Mouse (Mus musculus): ENCODE data around the gene Plekhg1. TPM values are rescaled to one million over a fixed set of nuclear protein-coding genes. Genes with fewer than 3 reads are reported as not detected.

Plekhg1 gene
- polyA plus RNA-seq, 2 experiments: 14.3 to 20.9 TPM

GRCm38 (mm10) chr10:3786531-3786930, 46.4 kb downstream of the Plekhg1 start:
- TF ChIP-seq POLR2A (IDR thresholded peaks at IDR 0.05; ENCODE audit: borderline replicate concordance, extremely low read depth, insufficient read depth, insufficient read length): no peak
- ATAC-seq (ENCODE audit: low FRiP score, low read depth) (no peak), DNase-seq (ENCODE audit: low spot score) (no peak)
- peaks cover 22% of the 10 kb centered on the region for H3K4me1 ChIP-seq (ENCODE audit: control insufficient read depth, insufficient read depth, low read length)
- no peaks in the 10 kb centered on the region for H3K27me3 ChIP-seq (ENCODE audit: control insufficient read depth, insufficient read depth, low read length)
- H3K36me3 ChIP-seq (ENCODE audit: control insufficient read depth, insufficient read depth, low read length): no peaks in the 10 kb centered on the region
- 88% methylated on average over 4 of the region's 4 CpGs for WGBS
- H3K9ac ChIP-seq (ENCODE audit: low read depth, low read length, severe bottlenecking): no peak overlapping the region
- H3K4me2 ChIP-seq (replicated peaks; ENCODE audit: low read depth, low read length, severe bottlenecking): no peak overlapping the region
- H3K4me3 ChIP-seq (replicated peaks; ENCODE audit: low read length): no peak overlapping the region
- H3K27ac ChIP-seq (replicated peaks; ENCODE audit: low read depth, low read length): no peak overlapping the region
- H3K9me3 ChIP-seq (ENCODE audit: control insufficient read depth, low read length): no peaks in the 10 kb centered on the region

GRCm38 (mm10) chr10:3787006-3787405, 46.8 kb downstream of the Plekhg1 start:
- no peak for ATAC-seq (ENCODE audit: low FRiP score, low read depth)
- no peaks in the 10 kb centered on the region for H3K36me3 ChIP-seq (ENCODE audit: control insufficient read depth, insufficient read depth, low read length)
- TF ChIP-seq POLR2A (IDR thresholded peaks at IDR 0.05; ENCODE audit: borderline replicate concordance, extremely low read depth, insufficient read depth, insufficient read length): no peak
- H3K27me3 ChIP-seq (ENCODE audit: control insufficient read depth, insufficient read depth, low read length): no peaks in the 10 kb centered on the region
- WGBS: 76% methylated on average over 5 of the region's 5 CpGs
- peaks cover 22% of the 10 kb centered on the region for H3K4me1 ChIP-seq (ENCODE audit: control insufficient read depth, insufficient read depth, low read length)
- no peaks in the 10 kb centered on the region for H3K9me3 ChIP-seq (ENCODE audit: control insufficient read depth, low read length)
- no peak for DNase-seq (ENCODE audit: low spot score)
- H3K9ac ChIP-seq (ENCODE audit: low read depth, low read length, severe bottlenecking): no peak overlapping the region
- H3K4me2 ChIP-seq (replicated peaks; ENCODE audit: low read depth, low read length, severe bottlenecking): no peak overlapping the region
- H3K27ac ChIP-seq (replicated peaks; ENCODE audit: low read depth, low read length): no peak overlapping the region
- no peak overlapping the region for H3K4me3 ChIP-seq (replicated peaks; ENCODE audit: low read length)

- H3K4me3 ChIP-seq (replicated peaks; ENCODE audit: low read length): no peak overlapping the region
- no peaks in the 10 kb centered on the region for H3K36me3 ChIP-seq (ENCODE audit: control insufficient read depth, insufficient read depth, low read length)
- ATAC-seq (ENCODE audit: low FRiP score, low read depth) (no peak), DNase-seq (ENCODE audit: low spot score) (peak; percentile 27)
- no peak for TF ChIP-seq POLR2A (IDR thresholded peaks at IDR 0.05; ENCODE audit: borderline replicate concordance, extremely low read depth, insufficient read depth, insufficient read length)
- no peaks in the 10 kb centered on the region for H3K9me3 ChIP-seq (ENCODE audit: control insufficient read depth, low read length)
- no peak overlapping the region for H3K27ac ChIP-seq (replicated peaks; ENCODE audit: low read depth, low read length)
- 51% methylated on average over 3 of the region's 3 CpGs for WGBS
- H3K27me3 ChIP-seq (ENCODE audit: control insufficient read depth, insufficient read depth, low read length): no peaks in the 10 kb centered on the region
- H3K9ac ChIP-seq (ENCODE audit: low read depth, low read length, severe bottlenecking): no peak overlapping the region
- H3K4me2 ChIP-seq (replicated peaks; ENCODE audit: low read depth, low read length, severe bottlenecking): no peak overlapping the region
- peaks cover 6% of the 10 kb centered on the region for H3K4me1 ChIP-seq (ENCODE audit: control insufficient read depth, insufficient read depth, low read length)
Observed at GRCm38 (mm10) chr10:3793825-3794224, 53.7 kb downstream of the Plekhg1 start.

- ATAC-seq (ENCODE audit: low FRiP score, low read depth) (0 out of 2 replicates have a peak, but pooled peaks have one; percentile 55), DNase-seq (ENCODE audit: low spot score) (peak; percentile 48)
- Histone ChIP-seq H3K4me1 (ENCODE audit: control insufficient read depth, insufficient read depth, low read length) (peaks cover 14% of the 10 kb centered on the region), H3K9ac (ENCODE audit: low read depth, low read length, severe bottlenecking) (no peak overlapping the region), H3K27me3 (ENCODE audit: control insufficient read depth, insufficient read depth, low read length) (no peaks in the 10 kb centered on the region), H3K4me3 (replicated peaks; ENCODE audit: low read length) (no peak overlapping the region), H3K4me2 (replicated peaks; ENCODE audit: low read depth, low read length, severe bottlenecking) (no peak overlapping the region), H3K9me3 (ENCODE audit: control insufficient read depth, low read length) (no peaks in the 10 kb centered on the region), H3K36me3 (ENCODE audit: control insufficient read depth, insufficient read depth, low read length) (no peaks in the 10 kb centered on the region), H3K27ac (replicated peaks; ENCODE audit: low read depth, low read length) (no peak overlapping the region)
- no peak for TF ChIP-seq POLR2A (IDR thresholded peaks at IDR 0.05; ENCODE audit: borderline replicate concordance, extremely low read depth, insufficient read depth, insufficient read length)
Observed at GRCm38 (mm10) chr10:3799455-3799854, 59.3 kb downstream of the Plekhg1 start.

GRCm38 (mm10) chr10:3801254-3801653, 61.1 kb downstream of the Plekhg1 start:
- Histone ChIP-seq H3K27me3 (ENCODE audit: control insufficient read depth, insufficient read depth, low read length) (no peaks in the 10 kb centered on the region), H3K4me2 (replicated peaks; ENCODE audit: low read depth, low read length, severe bottlenecking) (no peak overlapping the region), H3K4me1 (ENCODE audit: control insufficient read depth, insufficient read depth, low read length) (peaks cover 14% of the 10 kb centered on the region), H3K9ac (ENCODE audit: low read depth, low read length, severe bottlenecking) (no peak overlapping the region), H3K4me3 (replicated peaks; ENCODE audit: low read length) (no peak overlapping the region), H3K36me3 (ENCODE audit: control insufficient read depth, insufficient read depth, low read length) (0 out of 2 replicates have a peak, but pooled peaks cover 3% of the 10 kb centered on the region), H3K9me3 (ENCODE audit: control insufficient read depth, low read length) (no peaks in the 10 kb centered on the region), H3K27ac (replicated peaks; ENCODE audit: low read depth, low read length) (no peak overlapping the region)
- WGBS: 81% methylated on average over 6 of the region's 6 CpGs
- TF ChIP-seq POLR2A (IDR thresholded peaks at IDR 0.05; ENCODE audit: borderline replicate concordance, extremely low read depth, insufficient read depth, insufficient read length): no peak
- ATAC-seq (ENCODE audit: low FRiP score, low read depth): no peak
- DNase-seq (ENCODE audit: low spot score): no peak

- no peak for ATAC-seq (ENCODE audit: low FRiP score, low read depth)
- WGBS: 45% methylated on average over 3 of the region's 3 CpGs
- H3K4me1 ChIP-seq (ENCODE audit: control insufficient read depth, insufficient read depth, low read length): peaks cover 13% of the 10 kb centered on the region
- no peak overlapping the region for H3K4me3 ChIP-seq (replicated peaks; ENCODE audit: low read length)
- no peaks in the 10 kb centered on the region for H3K9me3 ChIP-seq (ENCODE audit: control insufficient read depth, low read length)
- H3K36me3 ChIP-seq (ENCODE audit: control insufficient read depth, insufficient read depth, low read length): 0 out of 2 replicates have a peak, but pooled peaks cover 3% of the 10 kb centered on the region
- H3K27ac ChIP-seq (replicated peaks; ENCODE audit: low read depth, low read length): no peak overlapping the region
- TF ChIP-seq POLR2A (IDR thresholded peaks at IDR 0.05; ENCODE audit: borderline replicate concordance, extremely low read depth, insufficient read depth, insufficient read length): no peak
- no peaks in the 10 kb centered on the region for H3K27me3 ChIP-seq (ENCODE audit: control insufficient read depth, insufficient read depth, low read length)
- no peak overlapping the region for H3K4me2 ChIP-seq (replicated peaks; ENCODE audit: low read depth, low read length, severe bottlenecking)
- DNase-seq (ENCODE audit: low spot score): no peak
- H3K9ac ChIP-seq (ENCODE audit: low read depth, low read length, severe bottlenecking): no peak overlapping the region
Observed at GRCm38 (mm10) chr10:3805334-3805733, 65.2 kb downstream of the Plekhg1 start.

Measured in limb, embryonic 14.5 days (tissue).